ENCODE assay signal across 10 mouse cellular contexts in the genomic region with DNA sequence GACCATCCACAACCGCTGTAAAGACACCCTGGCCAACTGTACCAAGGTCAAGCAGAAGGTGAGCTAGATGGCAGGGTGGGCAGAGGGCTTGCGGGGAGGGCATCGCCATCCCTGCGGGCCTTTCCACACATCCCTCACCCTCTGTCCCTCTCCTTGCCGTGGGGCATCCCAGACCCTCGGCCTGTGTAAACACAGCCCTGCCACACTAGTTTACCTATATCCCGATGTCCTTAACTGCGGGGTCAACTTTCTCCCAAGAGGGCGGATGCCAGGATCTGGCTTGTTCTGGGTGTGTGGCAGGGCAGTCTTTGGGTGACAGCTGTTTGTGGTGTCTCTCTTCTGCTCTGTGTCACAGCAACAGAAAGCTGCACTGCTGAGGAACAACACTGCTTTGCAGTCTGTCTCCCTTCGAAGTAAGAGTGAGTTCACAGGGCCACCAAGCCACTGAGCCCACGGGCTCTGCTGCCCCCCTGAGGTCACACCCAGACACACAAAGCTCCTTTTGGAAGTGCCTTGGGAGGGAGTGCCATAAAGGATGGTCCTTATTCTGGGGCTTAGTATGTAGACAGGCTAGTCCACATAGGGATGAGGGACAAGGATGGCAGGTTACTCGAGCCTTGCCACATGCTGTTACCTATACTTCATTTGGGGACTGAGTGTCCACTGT. TPM values are rescaled to one million over a fixed set of nuclear protein-coding genes. Genes with fewer than 3 reads are reported as not detected.
DNase-seq lines count a peak whose midpoint lies in the region; ATAC-seq lines count a peak whose summit lies in the region.
"Had no signal": no experiment of that assay in that cellular context is flagged by ENCODE, and none has a peak within 500 bp of the region (broad histone marks: within the 10 kb centered on the region; RNA-seq: fewer than 3 reads in every experiment).

No protein-coding gene starts in this region.

- no peak for ATAC-seq in liver, embryonic 12.5 days
- no peak for ATAC-seq in neural tube, embryonic 15.5 days (ENCODE audit: low FRiP score)
- ATAC-seq: Patski had no signal

- no peak overlapping the region for H3K4me2 ChIP-seq in liver, embryonic 12.5 days
- H3K4me2 ChIP-seq in neural tube, embryonic 15.5 days = no peak overlapping the region
- H3K4me2 ChIP-seq: hindbrain, embryonic 15.5 days had no signal

- no peak overlapping the region for H3K4me3 ChIP-seq in liver, embryonic 12.5 days
- H3K4me3 ChIP-seq in neural tube, embryonic 15.5 days (replicated peaks) = no peak overlapping the region
- H3K4me3 ChIP-seq: hindbrain, embryonic 15.5 days had no signal

- H3K4me1 ChIP-seq in liver, embryonic 12.5 days = peaks cover 53% of the 10 kb centered on the region
- peaks cover 22% of the 10 kb centered on the region for H3K4me1 ChIP-seq in neural tube, embryonic 15.5 days

- 76% methylated on average over 12 of the region's 12 CpGs for WGBS in liver, embryonic 12.5 days (ENCODE audit: insufficient replicate concordance)
- WGBS in neural tube, embryonic 15.5 days = 82% methylated on average over 12 of the region's 12 CpGs

- no peaks in the 10 kb centered on the region for H3K27me3 ChIP-seq in liver, embryonic 12.5 days (replicated peaks)
- H3K27me3 ChIP-seq in neural tube, embryonic 15.5 days (replicated peaks) = no peaks in the 10 kb centered on the region
- H3K27me3 ChIP-seq: hindbrain, embryonic 15.5 days; Patski had no signal

- H3K9ac ChIP-seq in liver, embryonic 12.5 days = no peak overlapping the region
- no peak overlapping the region for H3K9ac ChIP-seq in neural tube, embryonic 15.5 days (replicated peaks)
- H3K9ac ChIP-seq: hindbrain, embryonic 15.5 days had no signal

- no peaks in the 10 kb centered on the region for H3K9me3 ChIP-seq in liver, embryonic 12.5 days (replicated peaks)
- H3K9me3 ChIP-seq in neural tube, embryonic 15.5 days (replicated peaks) = no peaks in the 10 kb centered on the region
- H3K9me3 ChIP-seq: hindbrain, embryonic 15.5 days had no signal

- peak; percentile 51 to 53 for DNase-seq in cerebellum, postnatal 14 days
- no peak for DNase-seq in cerebellum, adult 11 months
- DNase-seq in liver = peak; percentile 37
- peak; percentile 53 for DNase-seq in embryo, embryonic 10.5 days (ENCODE audit: low spot score)
- DNase-seq in naive thymus-derived CD4-positive, alpha-beta T cell, adult 2 months (ENCODE audit: low read depth) = peak; percentile 52
- DNase-seq in right cerebral cortex, adult 18-20 months = no peak

- H3K36me3 ChIP-seq in liver, embryonic 12.5 days = peaks cover 84% of the 10 kb centered on the region
- H3K36me3 ChIP-seq in neural tube, embryonic 15.5 days = peaks cover 78% of the 10 kb centered on the region

- H3K27ac ChIP-seq in liver, embryonic 12.5 days = no peak overlapping the region
- H3K27ac ChIP-seq in neural tube, embryonic 15.5 days (replicated peaks) = no peak overlapping the region
- H3K27ac ChIP-seq: hindbrain, embryonic 15.5 days had no signal

RNA-seq across cellular contexts. Expression of gene Rxfp4, which starts 20.9 kb away (rescaled TPM):
- not detected in 2 replicates for polyA plus RNA-seq in liver, embryonic 12.5 days (2016; fragmentation: Nextera tagmentation; extraction: Ambion mirVana)
- polyA plus RNA-seq in neural tube, embryonic 15.5 days (2015; fragmentation: Nextera tagmentation; extraction: Ambion mirVana) = not detected in 2 replicates
- polyA plus RNA-seq: hindbrain, embryonic 15.5 days; Patski had no signal

RNA-seq across cellular contexts. Expression of gene Arhgef2, which starts 26.3 kb away (rescaled TPM):
- 30.5 and 33.0 TPM in 2 replicates for polyA plus RNA-seq in liver, embryonic 12.5 days (2016; fragmentation: Nextera tagmentation; extraction: Ambion mirVana)
- 97.4 and 104 TPM in 2 replicates for polyA plus RNA-seq in neural tube, embryonic 15.5 days (2015; fragmentation: Nextera tagmentation; extraction: Ambion mirVana)

RNA-seq across cellular contexts. Expression of gene Khdc4, which starts 53.5 kb away (rescaled TPM):
- polyA plus RNA-seq in liver, embryonic 12.5 days (2016; fragmentation: Nextera tagmentation; extraction: Ambion mirVana) = 44.1 and 46.4 TPM in 2 replicates
- polyA plus RNA-seq in neural tube, embryonic 15.5 days (2015; fragmentation: Nextera tagmentation; extraction: Ambion mirVana) = 85.9 and 87.4 TPM in 2 replicates

RNA-seq across cellular contexts. Expression of gene Ssr2, which starts 56.4 kb away (rescaled TPM):
- 172 and 177 TPM in 2 replicates for polyA plus RNA-seq in liver, embryonic 12.5 days (2016; fragmentation: Nextera tagmentation; extraction: Ambion mirVana)
- polyA plus RNA-seq in neural tube, embryonic 15.5 days (2015; fragmentation: Nextera tagmentation; extraction: Ambion mirVana) = 157 and 175 TPM in 2 replicates

Comparison
In these comparisons a context has a peak if more than half of its experiments do, and no peak if none do; other contexts are left out.
1. DNase-seq: peak in cerebellum, postnatal 14 days (2 of 2), liver (single experiment), embryo, embryonic 10.5 days (single experiment) and naive thymus-derived CD4-positive, alpha-beta T cell, adult 2 months (single experiment); none in cerebellum, adult 11 months (single experiment) and right cerebral cortex, adult 18-20 months (single experiment).